Mouse (Mus musculus) B cell, adult 67 days (primary cell): ENCODE data around the gene Gm4353. TPM values are rescaled to one million over a fixed set of nuclear protein-coding genes. Genes with fewer than 3 reads are reported as not detected.

Experiments used
- total RNA-seq, 2 experiments: library from RNA; stranded (reverse); gene quantifications; 4 replicates each; pipeline ENCODE4 v1.2.4; 2023

Gm4353 gene
- total RNA-seq: 1 to 10 TPM in 1 of 2 experiments, under 1 TPM in 1; 0.36 to 3.0 TPM

GRCm38 (mm10) chr7:116084366-116084765, at the start of gene Gm4353:
Gene Gm4353 (minus strand): TSS chr7:116084635.

GRCm38 (mm10) chr7:116039196-116039537, 45.3 kb downstream of the Gm4353 start, which contains the start of gene 1110004F10Rik:
Gene 1110004F10Rik (plus strand): TSS chr7:116039397.

GRCm38 (mm10) chr7:116038511-116038910, 45.9 kb downstream of the Gm4353 start, which contains the start of gene Sox6:
Gene Sox6 (minus strand): TSS chr7:116038796.

Other genes starting within 250 kb of the Gm4353 start
- gene Sox6, start 45.8 kb downstream of the Gm4353 start, total RNA-seq: under 1 TPM in 1 of 2 experiments, not detected in 1; 0.35 TPM
- 10 to 100 TPM; 63.0 to 63.4 TPM for gene 1110004F10Rik, start 45.2 kb downstream of the Gm4353 start, total RNA-seq
- gene Plekha7, start 223.7 kb upstream of the Gm4353 start, total RNA-seq: 1 to 10 TPM; 4.1 to 4.9 TPM
- 1,000 to 10,000 TPM; 1,231 to 1,248 TPM for gene Rps13, start 249.6 kb upstream of the Gm4353 start, total RNA-seq